Mouse (Mus musculus) frontal cortex, adult 2 months (tissue): Measurements from ENCODE around the gene Vmn2r107. TPM values are rescaled to one million over a fixed set of nuclear protein-coding genes. Genes with fewer than 3 reads are reported as not detected.

Experiments
- DNase-seq, 2 experiments: peaks; one replicate each; pipeline ENCODE4 v3.0.0; 2022; ENCODE audit warnings: low spot score in 1 of 2; ENCODE audit errors: extremely low spot score in 1 of 2
- polyA plus RNA-seq: library from polyadenylated mRNA; depleted of rRNA; stranded (reverse); fragments of >200 nt; gene quantifications from 2 replicates; pipeline ENCODE4 v1.2.3, GENCODE M21; 2012; rRNA removed

The Vmn2r107 gene
- not detected in 2 replicates for polyA plus RNA-seq

- DNase-seq, result no peak
Observed at GRCm38 (mm10) chr17:20344942-20345341, at the start of gene Vmn2r107. TSS of gene Vmn2r107 (plus strand) at chr17:20345242.

DNA sequence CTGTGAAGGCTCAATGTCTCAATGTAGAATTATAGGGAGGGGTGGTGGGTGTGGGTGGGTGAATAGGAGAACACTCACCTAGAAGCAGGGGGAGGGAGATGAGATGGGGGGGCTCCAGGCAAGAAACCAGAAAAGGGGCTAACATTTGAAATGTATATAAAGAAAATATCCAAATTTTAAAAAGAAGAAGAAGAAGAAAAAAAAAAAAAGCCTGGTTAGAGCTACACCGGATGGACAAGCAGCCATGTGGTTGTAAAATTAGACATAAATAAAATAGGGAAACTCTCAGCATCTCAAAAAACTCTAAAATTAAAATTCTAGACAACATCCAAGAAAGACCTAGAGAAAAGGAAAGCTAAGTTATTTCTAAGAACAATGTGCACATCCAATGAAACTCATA, 39.3 kb upstream of the Vmn2r107 start:
- no peak for DNase-seq

DNA sequence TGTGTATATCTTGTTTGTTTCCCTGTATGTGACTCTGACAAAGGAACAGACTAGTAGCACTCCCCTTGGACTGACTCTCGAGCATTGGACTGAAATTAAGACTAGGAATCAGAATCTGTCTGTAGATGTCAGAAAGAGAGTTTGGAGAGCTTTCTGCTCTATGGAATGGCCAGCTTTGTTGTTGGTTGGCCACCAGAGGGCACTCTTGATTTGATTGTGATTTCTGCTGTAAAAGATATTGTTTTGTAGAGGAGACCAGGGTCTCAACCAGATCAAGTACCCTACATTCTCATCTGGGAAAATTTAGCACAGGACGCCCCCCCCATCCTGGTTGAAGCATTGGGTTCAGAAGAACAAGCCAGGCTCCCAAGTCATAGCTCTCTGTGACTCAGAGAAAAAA, 54.1 kb downstream of the Vmn2r107 start:
- no peak for DNase-seq

DNA sequence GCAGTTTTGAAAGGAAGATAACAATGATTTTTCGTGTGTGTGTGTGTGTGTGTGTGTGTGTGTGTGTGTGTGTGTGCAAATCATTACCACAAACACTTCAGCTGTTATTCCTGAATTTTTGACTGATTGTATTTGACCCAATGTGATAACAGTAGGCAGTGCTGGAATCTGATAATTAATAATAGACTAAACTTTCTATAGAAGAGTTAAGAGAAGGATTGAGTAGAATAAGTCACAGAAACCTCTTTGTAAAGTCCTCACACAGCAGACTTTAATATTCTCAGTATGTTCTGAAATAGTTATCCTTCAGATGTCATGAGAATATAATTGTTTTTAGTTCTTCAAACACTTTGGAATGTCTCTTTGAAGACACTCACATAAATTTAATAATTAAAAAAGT, 68.8 kb downstream of the Vmn2r107 start, which contains the start of gene Vmn1r224:
Gene Vmn1r224 (plus strand): TSS at position 301 of the 400 bp plus-strand sequence.
- no peak for DNase-seq

Other genes with a start within 250 kb of the Vmn2r107 start
- gene Fpr-rs7, start 231.0 kb upstream of the Vmn2r107 start, polyA plus RNA-seq, result not detected in 2 replicates
- not detected in 2 replicates for gene Fpr-rs6, start 162.1 kb upstream of the Vmn2r107 start, polyA plus RNA-seq
- gene Vmn2r105, start 110.2 kb upstream of the Vmn2r107 start, polyA plus RNA-seq, result not detected in 2 replicates
- gene Vmn2r106, start 59.7 kb upstream of the Vmn2r107 start, polyA plus RNA-seq, result not detected in 2 replicates
- not detected in 2 replicates for gene Vmn1r224, start 68.9 kb downstream of the Vmn2r107 start, polyA plus RNA-seq
- not detected in 2 replicates for gene Vmn2r108, start 136.1 kb downstream of the Vmn2r107 start, polyA plus RNA-seq
- not detected in 2 replicates for gene Vmn1r225, start 152.9 kb downstream of the Vmn2r107 start, polyA plus RNA-seq
- not detected in 2 replicates for gene Vmn2r109, start 219.5 kb downstream of the Vmn2r107 start, polyA plus RNA-seq